Mouse (Mus musculus): Measurements from ENCODE around the gene Ptgis. TPM values are rescaled to one million over a fixed set of nuclear protein-coding genes. Genes with fewer than 3 reads are reported as not detected.
A peak's percentile ranks its signal among the peaks of the same experiment; 100 is the strongest.

Ptgis gene
- polyA plus RNA-seq, 1 experiment = 9.1 TPM

- H3K27ac ChIP-seq (ENCODE audit: control insufficient read depth, insufficient read depth, low read depth, low read length) = no peak overlapping the region
Measured at GRCm38 (mm10) chr2:167263040-167263810, 22.8 kb upstream of the Ptgis start.

GRCm38 (mm10) chr2:167262433-167262832 is 22.0 kb upstream of the Ptgis start:
- H3K36me3 ChIP-seq (ENCODE audit: control insufficient read depth, insufficient read depth, low read length) = no peaks in the 10 kb centered on the region
- H3K27me3 ChIP-seq (ENCODE audit: control insufficient read depth, insufficient read depth, low read length) = no peaks in the 10 kb centered on the region
- TF ChIP-seq CTCF (IDR thresholded peaks at IDR 0.05; ENCODE audit: control insufficient read depth, insufficient read depth, insufficient replicate concordance, low read depth, low read length) (no peak), POLR2A (IDR thresholded peaks at IDR 0.05; ENCODE audit: control insufficient read depth, low read depth, low read length) (no peak)
- no peak overlapping the region for H3K27ac ChIP-seq (ENCODE audit: control insufficient read depth, insufficient read depth, low read depth, low read length)
- no peak overlapping the region for H3K4me3 ChIP-seq (ENCODE audit: control insufficient read depth, low read depth, low read length)
- no peaks in the 10 kb centered on the region; the same call in 1 of the 2 replicates for H3K4me1 ChIP-seq (ENCODE audit: control insufficient read depth, insufficient read depth, low read length)

More at GRCm38 (mm10) chr2:167263040-167263810, 22.8 kb upstream of the Ptgis start:
- H3K27me3 ChIP-seq (ENCODE audit: control insufficient read depth, insufficient read depth, low read length) = no peaks in the 10 kb centered on the region
- no peaks in the 10 kb centered on the region; the same call in 1 of the 2 replicates for H3K4me1 ChIP-seq (ENCODE audit: control insufficient read depth, insufficient read depth, low read length)
- H3K36me3 ChIP-seq (ENCODE audit: control insufficient read depth, insufficient read depth, low read length) = no peaks in the 10 kb centered on the region
- H3K4me3 ChIP-seq (ENCODE audit: control insufficient read depth, low read depth, low read length) = no peak overlapping the region
- TF ChIP-seq POLR2A (IDR thresholded peaks at IDR 0.05; ENCODE audit: control insufficient read depth, low read depth, low read length) (no peak), CTCF (IDR thresholded peaks at IDR 0.05; ENCODE audit: control insufficient read depth, insufficient read depth, insufficient replicate concordance, low read depth, low read length) (no peak)

- Histone ChIP-seq H3K36me3 (ENCODE audit: control insufficient read depth, insufficient read depth, low read length) (no peaks in the 10 kb centered on the region), H3K4me1 (ENCODE audit: control insufficient read depth, insufficient read depth, low read length) (no peaks in the 10 kb centered on the region; the same call in 1 of the 2 replicates), H3K27ac (ENCODE audit: control insufficient read depth, insufficient read depth, low read depth, low read length) (peak overlapping the region; percentile 67), H3K4me3 (ENCODE audit: control insufficient read depth, low read depth, low read length) (no peak overlapping the region), H3K27me3 (ENCODE audit: control insufficient read depth, insufficient read depth, low read length) (no peaks in the 10 kb centered on the region)
- TF ChIP-seq POLR2A (IDR thresholded peaks at IDR 0.05; ENCODE audit: control insufficient read depth, low read depth, low read length) (no peak), CTCF (IDR thresholded peaks at IDR 0.05; ENCODE audit: control insufficient read depth, insufficient read depth, insufficient replicate concordance, low read depth, low read length) (no peak)
Measured at GRCm38 (mm10) chr2:167261106-167261505, 20.7 kb upstream of the Ptgis start.

GRCm38 (mm10) chr2:167257790-167258189 is 17.4 kb upstream of the Ptgis start:
- no peaks in the 10 kb centered on the region for H3K36me3 ChIP-seq (ENCODE audit: control insufficient read depth, insufficient read depth, low read length)
- H3K4me3 ChIP-seq (ENCODE audit: control insufficient read depth, low read depth, low read length) = no peak overlapping the region
- no peaks in the 10 kb centered on the region for H3K27me3 ChIP-seq (ENCODE audit: control insufficient read depth, insufficient read depth, low read length)
- no peak for TF ChIP-seq POLR2A (IDR thresholded peaks at IDR 0.05; ENCODE audit: control insufficient read depth, low read depth, low read length)
- no peak for TF ChIP-seq CTCF (IDR thresholded peaks at IDR 0.05; ENCODE audit: control insufficient read depth, insufficient read depth, insufficient replicate concordance, low read depth, low read length)
- peaks cover 4% of the 10 kb centered on the region; the same call in 1 of the 2 replicates for H3K4me1 ChIP-seq (ENCODE audit: control insufficient read depth, insufficient read depth, low read length)
- H3K27ac ChIP-seq (ENCODE audit: control insufficient read depth, insufficient read depth, low read depth, low read length) = no peak overlapping the region

- Histone ChIP-seq H3K27me3 (ENCODE audit: control insufficient read depth, insufficient read depth, low read length) (no peaks in the 10 kb centered on the region), H3K27ac (ENCODE audit: control insufficient read depth, insufficient read depth, low read depth, low read length) (peak overlapping the region; percentile 51; the same call in 1 of the 2 replicates), H3K4me3 (ENCODE audit: control insufficient read depth, low read depth, low read length) (no peak overlapping the region), H3K36me3 (ENCODE audit: control insufficient read depth, insufficient read depth, low read length) (no peaks in the 10 kb centered on the region), H3K4me1 (ENCODE audit: control insufficient read depth, insufficient read depth, low read length) (peaks cover 10% of the 10 kb centered on the region)
- TF ChIP-seq POLR2A (IDR thresholded peaks at IDR 0.05; ENCODE audit: control insufficient read depth, low read depth, low read length) = no peak
- no peak for TF ChIP-seq CTCF (IDR thresholded peaks at IDR 0.05; ENCODE audit: control insufficient read depth, insufficient read depth, insufficient replicate concordance, low read depth, low read length)
Measured at GRCm38 (mm10) chr2:167254808-167255207, 14.4 kb upstream of the Ptgis start.

- Histone ChIP-seq H3K4me1 (ENCODE audit: control insufficient read depth, insufficient read depth, low read length) (peaks cover 10% of the 10 kb centered on the region), H3K27me3 (ENCODE audit: control insufficient read depth, insufficient read depth, low read length) (no peaks in the 10 kb centered on the region), H3K27ac (ENCODE audit: control insufficient read depth, insufficient read depth, low read depth, low read length) (peak overlapping the region; percentile 4), H3K36me3 (ENCODE audit: control insufficient read depth, insufficient read depth, low read length) (no peaks in the 10 kb centered on the region), H3K4me3 (ENCODE audit: control insufficient read depth, low read depth, low read length) (no peak overlapping the region)
- TF ChIP-seq POLR2A (IDR thresholded peaks at IDR 0.05; ENCODE audit: control insufficient read depth, low read depth, low read length) = no peak
- no peak for TF ChIP-seq CTCF (IDR thresholded peaks at IDR 0.05; ENCODE audit: control insufficient read depth, insufficient read depth, insufficient replicate concordance, low read depth, low read length)
Measured at GRCm38 (mm10) chr2:167254185-167254584, 13.8 kb upstream of the Ptgis start.

- TF ChIP-seq POLR2A (IDR thresholded peaks at IDR 0.05; ENCODE audit: control insufficient read depth, low read depth, low read length) (no peak), CTCF (IDR thresholded peaks at IDR 0.05; ENCODE audit: control insufficient read depth, insufficient read depth, insufficient replicate concordance, low read depth, low read length) (no peak)
- no peak overlapping the region for H3K4me3 ChIP-seq (ENCODE audit: control insufficient read depth, low read depth, low read length)
- H3K36me3 ChIP-seq (ENCODE audit: control insufficient read depth, insufficient read depth, low read length) = no peaks in the 10 kb centered on the region
- H3K27me3 ChIP-seq (ENCODE audit: control insufficient read depth, insufficient read depth, low read length) = no peaks in the 10 kb centered on the region
- peak overlapping the region; percentile 55 for H3K27ac ChIP-seq (ENCODE audit: control insufficient read depth, insufficient read depth, low read depth, low read length)
- peaks cover 10% of the 10 kb centered on the region for H3K4me1 ChIP-seq (ENCODE audit: control insufficient read depth, insufficient read depth, low read length)
Measured at GRCm38 (mm10) chr2:167253476-167253875, 13.1 kb upstream of the Ptgis start.

Data from testis, adult 2 months (tissue).